Mouse (Mus musculus): ENCODE results near the gene Tmem179. TPM values are rescaled to one million over a fixed set of nuclear protein-coding genes. Genes with fewer than 3 reads are reported as not detected.
A peak's percentile ranks its signal among the peaks of the same experiment; 100 is the strongest.

Gene Tmem179
- polyA plus RNA-seq, 1 experiment from 2014 or later = not detected

DNA sequence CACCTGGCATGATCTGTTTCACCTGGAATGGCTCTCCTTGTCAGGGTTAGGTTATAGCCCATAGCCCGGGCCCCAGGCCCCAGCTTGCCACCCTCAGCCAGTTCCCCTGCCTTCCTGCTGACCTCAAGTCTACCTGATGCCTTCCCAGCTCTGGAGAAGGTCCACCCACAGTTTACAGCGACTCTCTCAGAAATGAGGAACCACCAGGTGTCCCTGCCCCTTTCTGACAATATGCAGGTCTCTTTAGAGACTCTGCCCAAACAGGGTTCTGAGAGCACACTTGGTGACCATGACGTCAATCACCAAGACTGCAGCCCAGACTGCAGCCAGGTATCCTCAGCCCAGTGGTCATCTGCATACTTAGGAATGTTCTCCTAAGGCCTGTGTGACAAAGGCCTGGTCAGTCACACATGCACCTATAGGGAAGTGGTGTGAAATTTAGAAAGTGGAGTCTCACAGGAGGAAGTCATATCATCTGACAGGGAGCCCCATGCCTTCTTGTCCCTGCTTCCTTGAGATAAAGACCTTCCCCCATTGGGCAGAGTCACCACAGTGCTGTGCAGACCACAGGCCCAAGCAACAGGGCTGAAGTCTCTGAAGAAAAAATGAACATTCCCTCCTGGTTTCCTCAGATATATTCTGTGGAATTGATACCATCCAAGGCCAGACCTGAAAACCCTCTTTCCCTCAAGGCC is 52.6 kb downstream of the Tmem179 start:
- Histone ChIP-seq H3K9me3 (ENCODE audit: low read length) (no peaks in the 10 kb centered on the region), H3K4me3 (ENCODE audit: low read depth, low read length) (no peak overlapping the region), H3K9ac (replicated peaks; ENCODE audit: low read depth) (no peak overlapping the region), H3K36me3 (ENCODE audit: insufficient read depth, low read length) (no peaks in the 10 kb centered on the region), H3K4me1 (ENCODE audit: insufficient read depth, low read depth, low read length) (no peaks in the 10 kb centered on the region), H3K27ac (ENCODE audit: low read length) (no peak overlapping the region), H3K27me3 (replicated peaks; ENCODE audit: insufficient read depth, low read length) (no peaks in the 10 kb centered on the region), H3K4me2 (replicated peaks; ENCODE audit: low read depth, low read length) (no peak overlapping the region)
- DNase-seq (ENCODE audit: low spot score) = no peak
- TF ChIP-seq CTCF (IDR thresholded peaks at IDR 0.05) = no peak
- no peak for TF ChIP-seq EP300 (IDR thresholded peaks at IDR 0.05)
- ATAC-seq = no peak
- WGBS = 61% methylated on average over 3 of the region's 3 CpGs

DNA sequence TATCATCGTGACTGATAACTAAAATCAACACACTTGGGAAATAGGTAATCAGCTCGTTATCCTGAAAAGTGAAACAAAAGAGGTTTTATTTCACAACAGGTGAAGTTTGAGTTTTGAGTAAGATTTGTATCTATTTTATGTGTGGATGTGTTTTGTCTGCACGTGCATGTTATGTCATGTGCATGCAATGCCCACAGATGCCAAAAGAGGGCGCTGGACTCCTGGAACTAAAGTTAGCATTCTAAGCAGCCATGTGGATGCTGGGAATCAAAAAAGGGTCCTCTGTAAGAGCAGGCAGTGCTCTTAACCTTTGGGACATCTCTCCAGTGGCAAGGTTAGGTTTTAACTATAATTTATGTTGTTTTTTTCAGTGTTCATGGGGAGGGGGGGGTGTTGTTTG is 53.3 kb downstream of the Tmem179 start:
- Histone ChIP-seq H3K27me3 (replicated peaks; ENCODE audit: insufficient read depth, low read length) (no peaks in the 10 kb centered on the region), H3K4me2 (replicated peaks; ENCODE audit: low read depth, low read length) (no peak overlapping the region), H3K9ac (replicated peaks; ENCODE audit: low read depth) (no peak overlapping the region), H3K27ac (ENCODE audit: low read length) (no peak overlapping the region), H3K36me3 (ENCODE audit: insufficient read depth, low read length) (no peaks in the 10 kb centered on the region), H3K9me3 (ENCODE audit: low read length) (no peaks in the 10 kb centered on the region), H3K4me3 (ENCODE audit: low read depth, low read length) (no peak overlapping the region), H3K4me1 (ENCODE audit: insufficient read depth, low read depth, low read length) (no peaks in the 10 kb centered on the region)
- TF ChIP-seq CTCF (IDR thresholded peaks at IDR 0.05) (peak; percentile 21; the same call in 1 of the 2 replicates), EP300 (IDR thresholded peaks at IDR 0.05) (no peak)
- 67% methylated on average over 4 of the region's 4 CpGs for WGBS
- DNase-seq (ENCODE audit: low spot score) (no peak), ATAC-seq (no peak)

DNA sequence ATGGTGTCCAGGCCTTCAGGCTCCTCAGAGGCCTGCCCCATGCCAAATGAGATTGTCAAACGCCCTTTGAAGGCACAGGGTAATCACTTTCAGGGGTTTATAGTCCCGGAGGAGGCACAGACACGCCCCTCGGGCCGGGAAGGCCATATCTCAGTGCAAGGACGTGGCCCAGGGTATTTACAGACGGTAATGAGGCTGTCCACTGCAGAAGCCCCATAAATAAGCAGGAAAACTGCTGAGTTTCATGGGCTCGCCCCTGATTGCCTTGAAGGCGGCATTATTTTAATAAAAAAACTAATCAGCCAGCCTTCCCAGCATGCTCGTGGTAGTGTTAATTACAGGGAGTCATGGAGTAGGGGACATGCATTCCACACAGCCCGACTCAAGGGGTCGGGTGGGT is 54.1 kb downstream of the Tmem179 start:
- Histone ChIP-seq H3K9me3 (ENCODE audit: low read length) (no peaks in the 10 kb centered on the region), H3K4me3 (ENCODE audit: low read depth, low read length) (no peak overlapping the region), H3K4me1 (ENCODE audit: insufficient read depth, low read depth, low read length) (no peaks in the 10 kb centered on the region), H3K9ac (replicated peaks; ENCODE audit: low read depth) (no peak overlapping the region), H3K27me3 (replicated peaks; ENCODE audit: insufficient read depth, low read length) (no peaks in the 10 kb centered on the region), H3K27ac (ENCODE audit: low read length) (no peak overlapping the region), H3K36me3 (ENCODE audit: insufficient read depth, low read length) (no peaks in the 10 kb centered on the region), H3K4me2 (replicated peaks; ENCODE audit: low read depth, low read length) (no peak overlapping the region)
- ATAC-seq (no peak), DNase-seq (ENCODE audit: low spot score) (no peak)
- TF ChIP-seq EP300 (IDR thresholded peaks at IDR 0.05) (no peak), CTCF (IDR thresholded peaks at IDR 0.05) (no peak)
- 71% methylated on average over 12 of the region's 12 CpGs for whole genome bisulfite sequencing

- DNase-seq (ENCODE audit: low spot score) (peak; percentile 19), ATAC-seq (peak; percentile 56)
- H3K4me2 ChIP-seq (replicated peaks; ENCODE audit: low read depth, low read length) = no peak overlapping the region
- 50% methylated on average over 4 of the region's 4 CpGs for WGBS
- H3K4me1 ChIP-seq (ENCODE audit: insufficient read depth, low read depth, low read length) = no peaks in the 10 kb centered on the region
- no peak for TF ChIP-seq EP300 (IDR thresholded peaks at IDR 0.05)
- TF ChIP-seq CTCF (IDR thresholded peaks at IDR 0.05) = no peak
- H3K36me3 ChIP-seq (ENCODE audit: insufficient read depth, low read length) = no peaks in the 10 kb centered on the region
- no peak overlapping the region for H3K4me3 ChIP-seq (ENCODE audit: low read depth, low read length)
- H3K27ac ChIP-seq (ENCODE audit: low read length) = no peak overlapping the region
- no peak overlapping the region for H3K9ac ChIP-seq (replicated peaks; ENCODE audit: low read depth)
- no peaks in the 10 kb centered on the region for H3K27me3 ChIP-seq (replicated peaks; ENCODE audit: insufficient read depth, low read length)
- no peaks in the 10 kb centered on the region for H3K9me3 ChIP-seq (ENCODE audit: low read length)
Observed at GRCm38 (mm10) chr12:112457839-112458238, 58.7 kb downstream of the Tmem179 start.

GRCm38 (mm10) chr12:112456144-112456713 is 60.3 kb downstream of the Tmem179 start:
- no peaks in the 10 kb centered on the region for H3K36me3 ChIP-seq (ENCODE audit: insufficient read depth, low read length)
- no peaks in the 10 kb centered on the region for H3K4me1 ChIP-seq (ENCODE audit: insufficient read depth, low read depth, low read length)
- no peaks in the 10 kb centered on the region for H3K9me3 ChIP-seq (ENCODE audit: low read length)
- WGBS = 49% methylated on average over 6 of the region's 6 CpGs
- DNase-seq (ENCODE audit: low spot score) (peak; percentile 36), ATAC-seq (peak; percentile 63)
- no peak overlapping the region for H3K9ac ChIP-seq (replicated peaks; ENCODE audit: low read depth)
- TF ChIP-seq EP300 (IDR thresholded peaks at IDR 0.05) = peak; percentile 25; the same call in 1 of the 2 replicates
- TF ChIP-seq CTCF (IDR thresholded peaks at IDR 0.05) = no peak
- no peak overlapping the region for H3K4me2 ChIP-seq (replicated peaks; ENCODE audit: low read depth, low read length)
- H3K4me3 ChIP-seq (ENCODE audit: low read depth, low read length) = no peak overlapping the region
- no peaks in the 10 kb centered on the region for H3K27me3 ChIP-seq (replicated peaks; ENCODE audit: insufficient read depth, low read length)
- 0 out of 2 replicates have a peak overlapping the region, but pooled peaks have one; percentile 22 for H3K27ac ChIP-seq (ENCODE audit: low read length)

GRCm38 (mm10) chr12:112451826-112452225 is 64.7 kb downstream of the Tmem179 start:
- 87% methylated on average over 9 of the region's 9 CpGs for WGBS
- Histone ChIP-seq H3K36me3 (ENCODE audit: insufficient read depth, low read length) (no peaks in the 10 kb centered on the region), H3K9me3 (ENCODE audit: low read length) (no peaks in the 10 kb centered on the region), H3K4me3 (ENCODE audit: low read depth, low read length) (no peak overlapping the region), H3K4me1 (ENCODE audit: insufficient read depth, low read depth, low read length) (0 out of 2 replicates have a peak, but pooled peaks cover 4% of the 10 kb centered on the region), H3K27me3 (replicated peaks; ENCODE audit: insufficient read depth, low read length) (no peaks in the 10 kb centered on the region), H3K4me2 (replicated peaks; ENCODE audit: low read depth, low read length) (no peak overlapping the region), H3K9ac (replicated peaks; ENCODE audit: low read depth) (no peak overlapping the region), H3K27ac (ENCODE audit: low read length) (no peak overlapping the region)
- no peak for ATAC-seq
- TF ChIP-seq EP300 (IDR thresholded peaks at IDR 0.05) (no peak), CTCF (IDR thresholded peaks at IDR 0.05) (no peak)
- DNase-seq (ENCODE audit: low spot score) = no peak

Measured in lung, postnatal 0 days (tissue).